Mouse (Mus musculus): ENCODE data around the gene Tbc1d2.
"Not testable (repeated sequence)": the region's sequence is repeated elsewhere in the genome, so short reads cannot be mapped to it uniquely, and the experiment has no call there.

Gene Tbc1d2

DNA sequence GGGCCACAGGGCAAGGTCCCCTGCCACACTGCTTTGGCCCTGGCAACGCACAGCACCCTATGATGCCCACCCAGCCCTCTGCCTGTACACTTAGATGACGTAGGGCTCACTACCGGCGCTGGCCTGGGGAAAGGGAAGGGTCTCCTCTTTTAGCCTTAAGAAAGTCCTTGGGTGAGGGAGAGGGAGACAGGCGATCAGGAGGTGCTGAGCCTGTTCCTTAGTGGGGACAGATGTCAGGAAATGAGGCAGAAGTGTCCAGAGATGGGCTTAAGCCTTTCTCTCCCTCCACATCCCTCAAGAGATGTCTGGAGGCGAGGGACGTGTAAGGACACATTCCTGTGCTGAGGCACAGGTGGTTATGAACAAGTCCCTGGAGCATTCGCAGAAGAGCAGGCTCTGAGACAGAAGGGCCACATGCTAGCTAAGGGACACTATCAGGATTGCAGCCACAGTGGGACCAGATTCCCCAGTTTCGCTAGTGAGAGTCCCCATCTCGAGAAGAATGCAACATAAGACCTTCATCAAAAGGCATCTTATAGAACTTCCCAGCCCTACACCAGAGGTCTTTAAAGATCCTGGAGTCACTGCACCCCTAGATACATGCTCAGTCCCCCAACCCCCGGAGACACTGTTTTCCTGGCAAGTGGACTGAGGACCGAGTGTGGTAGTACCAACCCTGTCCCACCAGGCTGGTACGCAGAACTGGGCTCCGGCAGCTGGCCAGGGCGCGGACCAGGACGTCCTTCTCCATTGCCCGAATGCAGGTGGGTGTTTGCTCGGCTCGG is 49.3 kb downstream of the Tbc1d2 start:
- DNase-seq, result peak in 1 of 2 experiments; percentile 17

DNA sequence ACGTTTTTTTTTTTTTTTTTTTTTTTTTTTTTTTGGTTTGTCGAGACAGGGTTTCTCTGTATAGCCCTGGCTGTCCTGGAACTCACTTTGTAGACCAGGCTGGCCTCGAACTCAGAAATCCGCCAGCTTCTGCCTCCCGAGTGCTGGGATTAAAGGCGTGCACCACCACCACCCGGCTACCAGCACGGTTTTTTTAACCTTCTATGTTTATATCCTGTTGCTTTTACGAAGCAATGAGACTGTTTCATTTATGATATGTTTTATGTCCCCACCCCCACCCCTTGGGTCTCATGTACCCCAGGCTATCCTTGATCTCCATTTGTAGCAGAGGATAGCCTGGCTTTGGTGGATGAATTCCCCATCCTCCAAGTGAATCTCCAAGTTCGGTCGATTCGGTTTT is 50.4 kb downstream of the Tbc1d2 start:
- not testable (repeated sequence) for DNase-seq

DNA sequence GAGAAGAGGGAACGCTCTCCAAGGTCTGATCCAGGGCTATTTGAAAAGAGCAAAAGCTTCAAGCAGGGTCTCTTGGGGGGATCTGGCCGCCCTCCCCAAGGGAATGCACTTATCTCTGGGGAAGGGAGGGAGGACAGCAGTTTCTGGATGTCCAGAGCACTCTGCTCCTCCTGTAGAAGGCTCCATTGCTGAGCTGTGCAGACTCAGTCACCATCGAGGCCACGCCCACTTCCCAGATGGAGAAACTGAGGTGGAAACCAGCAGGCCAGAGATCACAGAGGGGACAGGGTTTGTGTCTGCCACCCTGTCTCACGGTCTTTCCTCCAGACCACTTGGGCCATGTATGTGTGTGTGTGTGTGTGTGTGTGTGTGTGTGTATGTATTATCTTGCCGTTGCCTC is 51.0 kb downstream of the Tbc1d2 start:
- peak in 1 of 2 experiments; percentile 20 for DNase-seq

DNA sequence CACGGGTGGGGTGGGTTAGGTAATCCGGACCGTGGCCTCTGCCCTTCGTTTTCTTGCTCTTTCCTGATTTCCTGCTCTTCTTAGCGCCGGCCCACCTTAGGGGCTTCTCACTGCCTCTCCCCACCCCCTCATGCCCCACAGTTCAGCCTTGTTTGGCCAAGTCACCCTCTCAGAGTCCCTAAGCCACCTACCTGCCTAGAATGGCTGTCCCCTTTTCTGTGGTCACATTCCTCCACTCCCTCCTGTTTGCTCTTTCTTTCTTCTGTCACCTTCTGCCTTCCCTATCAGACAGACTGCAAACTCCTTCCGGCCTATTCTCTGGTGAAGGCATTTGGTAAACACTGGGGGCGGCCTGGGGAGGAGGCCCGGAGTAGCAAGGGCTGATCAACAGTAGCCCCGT is 51.9 kb downstream of the Tbc1d2 start:
- DNase-seq, result peak in 1 of 2 experiments; percentile 9

- peak in 1 of 2 experiments; percentile 17 for DNase-seq
Measured at GRCm38 (mm10) chr4:46597286-46597961, 52.6 kb downstream of the Tbc1d2 start.

DNA sequence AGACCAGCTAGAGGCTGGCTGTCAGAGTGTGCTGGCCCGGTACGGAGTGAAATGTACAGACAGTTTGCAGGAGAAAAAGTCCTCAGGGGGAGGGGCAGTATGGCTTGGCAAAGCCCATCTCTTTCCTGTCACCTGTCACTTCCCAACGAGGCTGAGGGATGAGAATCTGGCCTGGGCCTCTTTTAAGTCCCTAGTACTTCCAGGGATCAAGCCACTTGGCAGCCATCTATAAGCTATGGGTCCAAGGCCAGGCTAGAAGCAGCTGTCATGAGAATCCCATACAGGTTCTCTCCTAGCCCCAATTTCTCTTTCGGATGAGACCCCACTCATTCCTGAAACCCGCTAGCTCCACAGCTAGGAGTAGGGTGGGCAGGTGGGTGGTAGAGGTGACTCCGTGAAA is 53.6 kb downstream of the Tbc1d2 start:
- DNase-seq, result peak; percentile 68 to 72

DNA sequence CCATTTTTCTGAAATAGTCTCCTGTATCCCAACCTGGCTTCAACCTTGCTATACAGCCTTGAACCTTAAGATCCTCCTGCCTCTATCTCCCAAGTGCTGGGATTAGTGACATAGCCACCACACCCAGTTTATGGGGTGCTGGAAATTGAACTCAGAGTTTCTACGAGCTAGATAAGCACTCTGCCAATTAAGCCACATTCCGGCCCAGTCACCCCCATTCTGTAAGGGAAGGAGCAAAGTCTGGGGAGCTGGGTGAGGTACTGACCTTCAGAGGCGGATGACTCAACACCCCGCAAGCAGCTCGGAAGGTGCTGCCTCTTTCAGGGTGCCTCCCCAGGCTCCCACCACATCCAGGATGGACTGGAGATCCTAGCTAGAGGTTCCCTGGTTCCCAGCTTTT is 55.9 kb downstream of the Tbc1d2 start:
- DNase-seq, result peak in 1 of 2 experiments; percentile 4

- DNase-seq, result peak in 1 of 2 experiments; percentile 7
Measured at GRCm38 (mm10) chr4:46593472-46593871, 56.5 kb downstream of the Tbc1d2 start.

DNA sequence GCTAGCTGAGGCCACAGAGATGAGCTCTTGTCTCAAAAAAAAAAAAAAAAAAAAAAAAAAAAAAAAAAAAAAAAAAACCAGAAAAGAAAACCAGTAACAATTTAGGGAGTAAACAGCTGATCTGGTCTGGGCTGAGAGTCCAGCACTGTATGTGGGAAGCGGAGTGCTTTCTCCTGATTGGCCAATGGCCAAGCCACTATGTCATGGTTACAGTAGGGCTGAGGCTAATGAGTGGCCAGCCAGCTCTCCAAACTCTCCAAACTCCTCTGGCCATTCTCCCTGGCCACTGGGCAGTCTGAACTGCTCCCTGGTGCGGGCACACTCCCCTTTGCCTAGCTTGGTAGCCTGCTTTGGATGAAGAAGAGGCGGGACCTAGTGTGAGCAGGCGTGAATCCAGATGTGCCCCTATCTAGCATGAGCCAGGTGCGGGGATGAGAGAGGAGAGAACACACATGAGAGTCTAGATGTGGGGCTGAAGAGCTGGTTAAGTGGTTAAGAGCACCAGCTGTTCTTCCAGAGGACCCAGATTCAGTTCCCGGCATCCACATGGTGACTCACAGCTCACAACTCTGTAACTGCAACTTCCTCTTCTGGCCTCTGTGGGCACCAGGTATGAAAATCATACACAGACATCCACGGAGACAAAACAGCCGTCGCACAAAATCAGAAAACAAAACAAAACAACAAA is 58.0 kb downstream of the Tbc1d2 start:
- DNase-seq, result peak in 1 of 2 experiments; percentile 37

DNA sequence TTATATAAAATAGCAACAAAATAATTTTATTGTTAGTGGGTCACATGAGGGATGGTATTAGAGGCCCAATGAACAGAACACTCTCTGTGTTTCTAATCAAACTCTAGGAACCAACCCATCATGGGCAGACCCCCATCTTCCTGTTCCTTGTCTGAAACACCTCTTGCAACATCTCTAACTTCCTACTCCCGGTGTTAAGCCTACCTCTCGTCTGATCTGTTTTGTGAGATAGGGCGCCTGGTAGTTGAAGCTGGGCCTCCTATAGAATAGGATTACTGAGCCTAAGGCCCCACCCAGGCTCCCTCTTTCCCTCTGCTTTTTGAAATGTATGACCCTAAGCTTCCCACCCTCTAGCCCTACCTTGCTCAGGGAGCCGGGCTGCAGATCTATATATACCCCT is 59.2 kb downstream of the Tbc1d2 start:
- no peak for DNase-seq

- DNase-seq, result peak in 1 of 2 experiments; percentile 1
Measured at GRCm38 (mm10) chr4:46589946-46590684, 59.9 kb downstream of the Tbc1d2 start.

DNA sequence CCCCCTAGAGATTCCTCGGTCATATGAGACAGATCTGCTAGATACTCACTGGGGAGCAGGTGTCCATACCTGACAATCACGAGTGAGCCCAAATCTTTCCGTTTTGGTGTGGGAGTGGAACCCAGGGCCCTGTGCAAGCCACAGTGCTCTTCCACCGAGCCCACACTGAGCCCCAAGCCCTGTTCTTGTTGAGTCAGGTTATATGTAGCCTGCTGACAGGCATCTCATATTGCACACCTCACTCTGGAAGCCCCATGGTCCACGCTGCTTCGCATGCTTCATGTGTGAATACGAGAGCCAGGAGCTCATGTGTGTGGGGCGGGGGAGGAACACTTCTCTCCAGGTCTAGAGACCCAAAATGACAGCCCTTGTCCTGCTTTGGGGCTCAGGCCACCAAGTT is 60.9 kb downstream of the Tbc1d2 start:
- DNase-seq, result no peak

GRCm38 (mm10) chr4:46586473-46586872 is 63.5 kb downstream of the Tbc1d2 start:
- peak in 1 of 2 experiments; percentile 3 for DNase-seq

DNA sequence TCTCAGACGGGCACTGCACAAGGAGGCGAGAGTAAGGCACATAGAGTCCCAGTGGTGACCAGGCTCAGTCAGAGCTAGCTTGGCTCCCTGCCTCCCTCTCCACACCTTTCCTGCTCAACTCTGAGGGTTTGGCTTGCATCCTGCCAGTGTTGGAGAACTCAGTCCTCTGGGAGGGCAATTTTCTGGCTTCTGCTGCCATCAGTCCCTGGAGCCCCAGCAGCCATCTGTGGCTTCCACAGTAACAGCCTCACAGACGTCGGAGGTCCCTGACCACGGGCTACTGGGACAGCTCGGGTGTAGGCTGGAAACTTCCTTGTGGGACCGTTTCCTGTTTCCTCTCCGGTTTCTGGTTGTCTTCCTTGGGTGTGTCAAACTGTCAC is 64.2 kb downstream of the Tbc1d2 start:
- peak in 1 of 2 experiments; percentile 23 for DNase-seq

- peak in 1 of 2 experiments; percentile 3 for DNase-seq
Measured at GRCm38 (mm10) chr4:46585041-46585810, 64.8 kb downstream of the Tbc1d2 start.

- not testable (repeated sequence) for DNase-seq
Measured at GRCm38 (mm10) chr4:46584536-46584935, 65.5 kb downstream of the Tbc1d2 start.

- DNase-seq, result not testable (repeated sequence)
Measured at GRCm38 (mm10) chr4:46584084-46584483, 65.9 kb downstream of the Tbc1d2 start.

DNA sequence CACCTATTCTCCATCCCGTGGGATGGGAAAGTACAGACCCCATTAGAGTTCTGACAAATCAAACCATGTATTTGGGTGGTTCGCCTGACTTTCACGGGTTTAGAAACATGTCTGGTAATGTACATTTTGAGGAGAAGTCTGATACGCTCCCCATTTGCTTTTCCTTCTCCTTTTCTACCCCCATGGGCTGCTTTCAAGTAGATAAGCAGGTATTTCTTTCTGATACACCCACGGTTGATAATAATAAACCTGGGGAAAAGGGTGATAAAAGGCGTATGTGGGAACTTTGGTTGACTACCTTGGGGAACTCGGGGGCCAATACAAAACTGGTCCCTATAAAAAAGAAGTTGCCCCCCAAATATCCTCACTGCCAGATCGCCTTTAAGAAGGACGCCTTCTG is 68.0 kb downstream of the Tbc1d2 start:
- not testable (repeated sequence) for DNase-seq

GRCm38 (mm10) chr4:46581577-46581976 is 68.4 kb downstream of the Tbc1d2 start:
- DNase-seq, result peak in 1 of 2 experiments; percentile 1

- DNase-seq, result not testable (repeated sequence)
Measured at GRCm38 (mm10) chr4:46580799-46581243, 69.2 kb downstream of the Tbc1d2 start.

GRCm38 (mm10) chr4:46578796-46579346 is 71.1 kb downstream of the Tbc1d2 start:
- not testable (repeated sequence) for DNase-seq
